Mouse (Mus musculus): Measurements from ENCODE around the gene Edrf1. TPM values are rescaled to one million over a fixed set of nuclear protein-coding genes. Genes with fewer than 3 reads are reported as not detected.

Edrf1 gene
- total and polyA plus RNA-seq, 3 experiments: 10.0 to 20.6 (median 19.3) TPM

DNA sequence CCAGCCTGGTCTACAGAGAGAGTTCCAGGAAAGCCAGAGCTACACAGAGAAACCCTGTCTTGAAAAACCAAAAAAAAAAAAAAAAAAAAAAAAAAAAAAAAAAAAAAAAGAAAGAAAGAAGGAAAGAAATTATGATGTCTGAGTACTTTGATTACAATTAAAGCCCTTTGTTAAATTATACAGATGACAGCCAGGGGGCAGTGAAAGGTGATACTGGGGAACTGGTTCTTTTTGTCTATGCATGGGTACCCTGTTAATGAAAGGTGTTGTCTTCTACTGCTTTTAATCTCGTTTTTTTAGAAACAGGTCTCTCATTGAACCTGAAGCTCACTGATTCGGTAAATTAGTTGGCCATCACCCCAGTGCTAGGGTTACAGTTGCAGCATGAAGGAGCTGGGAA, 70.0 kb downstream of the Edrf1 start:
- peaks cover 3% of the 10 kb centered on the region for H3K9me3 ChIP-seq (replicated peaks; ENCODE audit: low read length)
- H3K27ac ChIP-seq (ENCODE audit: insufficient read depth, low read depth): no peak overlapping the region
- H3K27me3 ChIP-seq (replicated peaks): no peaks in the 10 kb centered on the region
- peaks cover 19% of the 10 kb centered on the region for H3K79me2 ChIP-seq (replicated peaks; ENCODE audit: control insufficient read depth, extremely low read depth, insufficient read depth, poor library complexity, severe bottlenecking)
- H3K36me3 ChIP-seq (replicated peaks in 1 of 2; ENCODE audit: control insufficient read depth in 1 of 2, insufficient read depth in 1 of 2, low read length in 1 of 2): peaks cover 3 to 26% of the 10 kb centered on the region in 2 experiments
- DNase-seq (ENCODE audit: extremely low read depth): no peak
- no peak overlapping the region for H3K4me3 ChIP-seq (replicated peaks in 1 of 3; ENCODE audit: low read depth in 2 of 3, low read length in 2 of 3, poor library complexity in 1 of 3)
- in situ Hi-C loops (cut with MboI; ENCODE audit: low pct_ligation_motif_present, low pct_unique_long_range_greater_than_20kb, low sequenced_read_pairs): no loop called here
- TF ChIP-seq JUND (conservative IDR thresholded peaks at IDR 0.05; ENCODE audit: low read depth, low read length): no peak
- TF ChIP-seq SMC3 (IDR thresholded peaks at IDR 0.05; ENCODE audit: low read depth, low read length): peak; percentile 7; the same call in 1 of the 2 replicates
- TF ChIP-seq CTCF (conservative IDR thresholded peaks at IDR 0.05 in 1 of 2, IDR thresholded peaks at IDR 0.05 in 1 of 2; ENCODE audit: low read depth in 2 of 2, low read length in 2 of 2): peak in 1 of 2 experiments; percentile 35; a peak in 2 of 4 replicates
- dilution Hi-C loops (cut with MboI; ENCODE audit: extremely low pct_ligation_motif_present, extremely low pct_unique_long_range_greater_than_20kb, low sequenced_read_pairs): no loop called here
- H3K4me2 ChIP-seq (ENCODE audit: insufficient read depth, low read depth, poor library complexity, severe bottlenecking): no peak overlapping the region
- peaks cover 2 to 11% of the 10 kb centered on the region in 2 experiments; a peak in 3 of 4 replicates for H3K4me1 ChIP-seq (ENCODE audit: control insufficient read depth in 1 of 2, insufficient read depth in 2 of 2)
- no peak overlapping the region for H3K9ac ChIP-seq (ENCODE audit: insufficient read depth, low read depth)

DNA sequence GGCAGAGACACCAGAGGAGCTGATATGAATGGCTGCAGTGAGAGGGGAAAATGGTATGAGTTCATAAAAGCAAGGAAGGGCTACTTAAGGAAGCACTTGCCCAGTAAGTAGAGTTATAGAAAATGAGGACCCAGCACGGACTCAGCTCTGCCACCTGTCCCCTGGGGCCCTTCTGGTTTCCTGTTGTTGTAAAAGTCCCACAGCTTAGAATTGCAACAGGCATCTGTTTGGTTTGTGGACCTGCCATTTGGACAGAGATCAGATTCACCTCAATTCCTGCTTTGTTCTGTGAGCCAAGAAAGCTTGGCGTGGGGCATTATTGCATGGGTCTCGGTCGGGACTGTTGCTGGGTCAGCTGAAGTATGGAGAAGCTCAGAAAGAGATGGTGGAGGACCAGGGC, 78.0 kb downstream of the Edrf1 start:
- Histone ChIP-seq H3K27ac (ENCODE audit: insufficient read depth, low read depth) (peak overlapping the region; percentile 47; the same call in 1 of the 2 replicates), H3K79me2 (replicated peaks; ENCODE audit: control insufficient read depth, extremely low read depth, insufficient read depth, poor library complexity, severe bottlenecking) (peaks cover 4% of the 10 kb centered on the region; the same call in 1 of the 2 replicates), H3K4me2 (ENCODE audit: insufficient read depth, low read depth, poor library complexity, severe bottlenecking) (no peak overlapping the region), H3K27me3 (replicated peaks) (no peaks in the 10 kb centered on the region), H3K4me1 (ENCODE audit: control insufficient read depth in 1 of 2, insufficient read depth in 2 of 2) (peaks cover 5 to 14% of the 10 kb centered on the region in 2 experiments), H3K9me3 (replicated peaks; ENCODE audit: low read length) (no peaks in the 10 kb centered on the region), H3K36me3 (replicated peaks in 1 of 2; ENCODE audit: control insufficient read depth in 1 of 2, insufficient read depth in 1 of 2, low read length in 1 of 2) (peaks cover 65 to 90% of the 10 kb centered on the region in 2 experiments), H3K4me3 (replicated peaks in 1 of 3; ENCODE audit: low read depth in 2 of 3, low read length in 2 of 3, poor library complexity in 1 of 3) (no peak overlapping the region), H3K9ac (ENCODE audit: insufficient read depth, low read depth) (no peak overlapping the region)
- dilution Hi-C loops (cut with MboI; ENCODE audit: extremely low pct_ligation_motif_present, extremely low pct_unique_long_range_greater_than_20kb, low sequenced_read_pairs) (no loop called here), in situ Hi-C loops (cut with MboI; ENCODE audit: low pct_ligation_motif_present, low pct_unique_long_range_greater_than_20kb, low sequenced_read_pairs) (no loop called here)
- TF ChIP-seq RCOR1 (conservative IDR thresholded peaks at IDR 0.05; ENCODE audit: low read depth, low read length): no peak
- DNase-seq (ENCODE audit: extremely low read depth): no peak

DNA sequence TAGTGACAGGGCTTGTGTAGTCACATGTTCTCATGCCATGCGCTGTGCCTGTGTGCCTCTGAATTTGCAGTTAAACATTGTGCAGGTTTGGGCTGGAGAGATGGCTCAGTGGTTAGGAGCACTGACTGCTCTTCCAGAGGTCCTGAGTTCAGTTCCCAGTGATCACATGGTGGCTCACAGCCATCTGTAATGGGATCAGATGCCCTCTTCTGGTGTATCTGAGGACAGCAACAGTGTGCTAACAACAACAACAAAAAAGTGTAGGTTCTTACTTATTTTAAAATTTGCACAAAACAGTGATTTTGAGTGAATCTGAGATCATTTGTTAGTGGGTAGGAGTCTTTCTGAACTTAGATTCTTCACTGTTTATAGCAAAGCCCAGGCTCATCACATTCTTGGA, 81.2 kb downstream of the Edrf1 start:
- Histone ChIP-seq H3K9ac (ENCODE audit: insufficient read depth, low read depth) (no peak overlapping the region), H3K27me3 (replicated peaks) (no peaks in the 10 kb centered on the region), H3K9me3 (replicated peaks; ENCODE audit: low read length) (no peaks in the 10 kb centered on the region), H3K79me2 (replicated peaks; ENCODE audit: control insufficient read depth, extremely low read depth, insufficient read depth, poor library complexity, severe bottlenecking) (no peaks in the 10 kb centered on the region), H3K4me1 (ENCODE audit: control insufficient read depth in 1 of 2, insufficient read depth in 2 of 2) (peaks cover 5 to 14% of the 10 kb centered on the region in 2 experiments), H3K4me3 (replicated peaks in 1 of 3; ENCODE audit: low read depth in 2 of 3, low read length in 2 of 3, poor library complexity in 1 of 3) (no peak overlapping the region), H3K27ac (ENCODE audit: insufficient read depth, low read depth) (no peak overlapping the region), H3K4me2 (ENCODE audit: insufficient read depth, low read depth, poor library complexity, severe bottlenecking) (no peak overlapping the region), H3K36me3 (replicated peaks in 1 of 2; ENCODE audit: control insufficient read depth in 1 of 2, insufficient read depth in 1 of 2, low read length in 1 of 2) (peaks cover 83 to 99% of the 10 kb centered on the region in 2 experiments)
- no peak for TF ChIP-seq CHD2 (IDR thresholded peaks at IDR 0.05; ENCODE audit: low read length)
- TF ChIP-seq MAZ (IDR thresholded peaks at IDR 0.05; ENCODE audit: low read depth, low read length): no peak
- peak in 1 of 2 experiments; percentile 10; a peak in 1 of 4 replicates for TF ChIP-seq CTCF (conservative IDR thresholded peaks at IDR 0.05 in 1 of 2, IDR thresholded peaks at IDR 0.05 in 1 of 2; ENCODE audit: low read depth in 2 of 2, low read length in 2 of 2)
- DNase-seq (ENCODE audit: extremely low read depth): no peak
- dilution Hi-C loops (cut with MboI; ENCODE audit: extremely low pct_ligation_motif_present, extremely low pct_unique_long_range_greater_than_20kb, low sequenced_read_pairs): no loop called here
- in situ Hi-C loops (cut with MboI; ENCODE audit: low pct_ligation_motif_present, low pct_unique_long_range_greater_than_20kb, low sequenced_read_pairs): no loop called here

DNA sequence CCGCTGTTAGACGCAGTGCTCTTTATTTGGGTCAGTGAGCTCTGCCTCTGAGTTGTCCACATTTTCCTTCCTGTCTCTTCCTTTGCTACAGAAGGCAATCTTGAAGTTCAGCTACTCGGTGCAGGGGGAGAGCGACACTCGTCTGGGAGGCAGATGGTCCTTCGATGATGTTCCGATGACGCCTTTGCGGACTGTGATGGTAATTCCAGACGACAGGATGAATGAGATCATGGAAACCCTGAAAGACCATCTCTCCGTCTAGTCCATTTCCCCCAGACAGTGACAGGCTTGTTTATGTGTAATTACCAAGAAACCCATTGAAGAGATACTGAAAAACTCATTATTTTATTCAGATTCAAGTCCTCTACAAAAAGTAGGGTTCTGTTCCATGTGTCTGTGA, 83.3 kb downstream of the Edrf1 start:
- DNase-seq (ENCODE audit: extremely low read depth): no peak

More for the DNA sequence above, 83.3 kb downstream of the Edrf1 start:
- in situ Hi-C loops (cut with MboI; ENCODE audit: low pct_ligation_motif_present, low pct_unique_long_range_greater_than_20kb, low sequenced_read_pairs): no loop called here
- Histone ChIP-seq H3K4me2 (ENCODE audit: insufficient read depth, low read depth, poor library complexity, severe bottlenecking) (no peak overlapping the region), H3K79me2 (replicated peaks; ENCODE audit: control insufficient read depth, extremely low read depth, insufficient read depth, poor library complexity, severe bottlenecking) (no peaks in the 10 kb centered on the region), H3K36me3 (replicated peaks in 1 of 2; ENCODE audit: control insufficient read depth in 1 of 2, insufficient read depth in 1 of 2, low read length in 1 of 2) (peaks cover 83 to 98% of the 10 kb centered on the region in 2 experiments), H3K9ac (ENCODE audit: insufficient read depth, low read depth) (no peak overlapping the region), H3K4me3 (replicated peaks in 1 of 3; ENCODE audit: low read depth in 2 of 3, low read length in 2 of 3, poor library complexity in 1 of 3) (no peak overlapping the region), H3K9me3 (replicated peaks; ENCODE audit: low read length) (no peaks in the 10 kb centered on the region), H3K27ac (ENCODE audit: insufficient read depth, low read depth) (no peak overlapping the region), H3K4me1 (ENCODE audit: control insufficient read depth in 1 of 2, insufficient read depth in 2 of 2) (peaks cover 0 to 5% of the 10 kb centered on the region in 2 experiments; a peak in 2 of 4 replicates), H3K27me3 (replicated peaks) (no peaks in the 10 kb centered on the region)
- TF ChIP-seq KAT2A (IDR thresholded peaks at IDR 0.05; ENCODE audit: insufficient replicate concordance, low read length) (no peak), ETS1 (conservative IDR thresholded peaks at IDR 0.05; ENCODE audit: low read depth, low read length) (no peak), BHLHE40 (IDR thresholded peaks at IDR 0.05; ENCODE audit: low read depth, low read length) (no peak), CHD1 (IDR thresholded peaks at IDR 0.05; ENCODE audit: low read depth, low read length) (no peak), POLR2AphosphoS2 (IDR thresholded peaks at IDR 0.05; ENCODE audit: low read depth, low read length) (no peak), E2F4 (IDR thresholded peaks at IDR 0.05; ENCODE audit: insufficient replicate concordance, low read depth, low read length) (no peak), ZMIZ1 (IDR thresholded peaks at IDR 0.05; ENCODE audit: low read depth, low read length) (no peak)
- dilution Hi-C loops (cut with MboI; ENCODE audit: extremely low pct_ligation_motif_present, extremely low pct_unique_long_range_greater_than_20kb, low sequenced_read_pairs): no loop called here
